Mouse (Mus musculus) heart, postnatal 14 days (tissue): ENCODE measurements around the gene Nrg4. TPM values are rescaled to one million over a fixed set of nuclear protein-coding genes. Genes with fewer than 3 reads are reported as not detected.
A peak's percentile ranks its signal among the peaks of the same experiment; 100 is the strongest.

Source experiments
- DNase-seq, 2 experiments: peaks; one replicate each; pipeline ENCODE4 v3.0.0; 2021 to 2022
- intact Hi-C: fragments of 180-260 bp; cut with DNase I; formaldehyde crosslinking; loops from one replicate; pipeline ENCODE4 v1.15.1; 2025
- total RNA-seq, 2 experiments: library from RNA; stranded (reverse); gene quantifications; 2 replicates each; pipeline ENCODE4 v1.2.3; 2021

The Nrg4 gene
- total RNA-seq, 2 experiments from 2014 or later = 0.49 to 2.0 TPM

DNA sequence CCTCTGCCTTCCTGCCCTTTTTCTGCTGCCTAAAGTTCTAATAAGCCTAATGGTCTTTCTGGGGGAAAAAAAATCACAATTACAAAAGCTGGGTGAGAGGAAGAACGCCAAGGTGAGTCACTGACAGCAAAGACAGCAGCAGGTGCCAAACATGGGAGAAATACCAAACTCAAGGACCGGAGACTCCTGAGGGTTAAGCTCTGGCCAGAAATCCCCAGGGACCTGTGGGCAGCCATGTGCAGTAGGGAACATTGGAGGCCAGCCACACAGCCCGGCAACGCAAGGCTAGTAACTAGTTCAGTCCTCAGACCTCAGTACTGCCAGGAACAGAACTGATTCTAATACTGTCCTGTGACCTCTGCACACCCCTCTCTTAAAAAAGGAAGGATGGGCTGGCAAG, 98.5 kb downstream of the Nrg4 start:
- no peak for DNase-seq
- intact Hi-C loops = no loop called here

DNA sequence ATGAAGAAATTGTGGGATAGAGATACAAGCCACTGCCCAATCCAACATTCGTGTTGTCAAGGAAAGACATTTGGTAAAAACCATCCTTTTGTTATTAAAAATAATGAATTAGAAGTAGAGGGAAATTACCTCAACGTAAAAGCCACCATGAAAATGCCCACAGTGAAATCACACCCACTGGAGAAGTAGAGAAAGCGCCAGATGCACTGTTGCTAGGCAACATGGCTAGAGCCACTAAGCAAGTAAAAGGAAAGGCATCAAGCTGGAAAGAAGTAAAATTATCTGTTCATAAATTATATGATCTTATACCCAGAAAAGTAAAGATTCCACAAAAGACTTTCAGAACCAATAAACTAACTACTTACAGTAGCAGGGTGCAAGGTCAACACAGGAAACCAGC, 100.4 kb downstream of the Nrg4 start:
- no peak for DNase-seq
- intact Hi-C loops = no loop called here

DNA sequence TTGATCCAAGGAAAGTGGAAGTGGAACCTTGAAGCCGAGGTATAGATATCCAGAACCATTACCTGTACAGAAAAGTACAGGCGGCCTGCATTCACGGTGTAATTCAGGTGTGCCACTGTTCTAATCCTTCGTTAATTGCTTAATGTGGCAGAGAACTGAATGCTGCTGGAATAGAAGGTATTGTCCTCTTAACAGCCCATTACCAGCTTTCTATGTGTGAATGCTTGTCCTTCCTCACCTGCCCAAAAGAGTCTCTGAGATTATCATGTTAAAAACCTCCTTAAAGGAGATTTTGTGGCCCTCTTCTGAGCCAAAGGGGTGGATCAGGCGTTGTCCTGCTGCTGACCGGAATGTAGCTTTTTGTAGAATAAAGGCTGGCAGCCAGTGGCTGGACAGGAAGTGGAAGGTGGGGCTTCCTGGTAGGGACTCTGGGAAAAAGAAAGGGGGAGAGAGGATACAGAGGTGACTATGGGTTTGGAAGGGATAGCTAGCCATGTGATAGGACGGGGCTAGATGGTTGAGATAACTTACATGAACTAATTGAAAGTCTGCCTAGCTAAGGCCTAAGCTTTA, 101.4 kb downstream of the Nrg4 start:
- intact Hi-C loops = no loop called here
- DNase-seq = no peak

DNA sequence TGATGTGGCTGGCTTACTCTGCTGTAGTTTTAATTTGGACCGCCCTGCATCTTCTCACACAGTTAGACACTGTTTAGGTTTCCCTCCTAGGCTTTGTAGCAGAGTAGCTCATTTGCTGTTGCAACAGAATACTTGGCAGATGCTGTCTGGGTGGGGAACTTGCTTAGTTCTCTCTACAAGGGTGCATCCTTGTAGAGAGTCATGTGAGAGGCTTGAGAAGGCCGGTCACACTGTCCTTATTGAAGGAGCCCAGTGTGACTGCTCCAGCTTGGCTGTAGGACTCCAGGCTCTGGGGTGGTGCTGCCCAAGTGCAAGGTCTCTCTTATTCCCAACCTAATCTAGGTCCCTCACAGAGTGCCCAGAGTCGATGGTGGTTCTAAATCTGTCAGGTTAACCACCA, 109.3 kb downstream of the Nrg4 start:
- intact Hi-C loops = no loop called here
- no peak for DNase-seq

DNA sequence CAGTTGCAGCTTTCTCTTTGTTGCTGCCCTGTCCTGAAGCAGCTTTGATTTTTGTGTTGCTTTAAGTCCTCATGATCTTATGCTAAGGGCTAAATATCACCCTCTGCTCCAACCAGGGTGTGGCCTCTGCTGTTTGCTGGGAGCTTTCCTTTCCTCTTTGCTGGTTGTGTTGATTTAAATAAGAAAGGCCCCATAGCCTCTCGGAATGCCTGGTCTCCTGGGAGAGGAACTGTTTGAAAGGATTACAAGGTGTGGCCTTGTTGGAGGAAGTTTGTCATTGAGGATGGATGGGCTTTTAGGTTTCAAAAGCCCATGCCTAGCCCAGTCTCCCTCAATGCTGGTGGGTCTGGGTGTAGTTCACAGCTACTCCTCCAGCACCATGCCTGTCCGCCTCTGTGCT, 110.6 kb downstream of the Nrg4 start:
- DNase-seq = no peak

DNA sequence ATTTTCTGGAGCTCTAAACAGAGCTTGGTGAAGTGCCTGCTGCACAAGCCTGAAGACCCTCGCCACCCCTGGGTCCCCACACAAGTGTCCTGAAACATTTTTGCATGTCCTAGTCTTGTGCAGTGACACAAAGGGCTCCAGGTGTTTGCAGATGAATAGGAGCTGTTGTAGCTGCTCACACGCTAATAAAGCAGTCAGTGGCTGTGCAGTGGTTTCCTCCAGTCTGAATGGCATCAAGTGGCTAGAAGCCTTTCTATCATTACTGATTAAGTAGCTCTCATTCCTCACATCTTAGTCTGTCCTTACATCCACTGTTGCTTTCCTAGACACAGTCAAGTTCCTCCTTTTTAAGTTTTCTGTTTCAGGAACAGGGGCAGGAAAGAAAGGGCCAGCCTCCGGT, 111.0 kb downstream of the Nrg4 start:
- no peak for DNase-seq
- intact Hi-C loops = no loop called here

More for the DNA sequence above, 110.6 kb downstream of the Nrg4 start:
- intact Hi-C loops = no loop called here

DNA sequence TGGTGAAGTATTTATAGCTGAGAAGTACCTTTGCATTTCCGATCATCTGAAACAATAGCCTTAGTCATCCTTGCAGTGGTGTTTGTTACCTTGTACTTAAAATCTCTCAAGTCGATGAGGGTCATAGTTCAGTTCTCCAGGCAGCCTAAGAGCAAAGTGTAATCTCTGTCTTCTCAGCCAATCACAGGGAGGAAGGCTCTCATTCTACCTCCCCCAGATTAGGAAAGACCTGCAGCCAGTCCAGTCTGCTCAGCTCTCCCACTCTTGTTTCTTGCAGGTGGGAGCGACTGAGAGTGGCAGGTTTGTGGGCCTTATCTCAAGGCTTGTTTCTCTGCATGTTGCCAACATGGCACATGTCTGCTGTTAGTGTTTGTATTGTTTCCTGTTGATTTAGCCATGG, 111.6 kb downstream of the Nrg4 start:
- DNase-seq = no peak
- intact Hi-C loops = no loop called here

DNA sequence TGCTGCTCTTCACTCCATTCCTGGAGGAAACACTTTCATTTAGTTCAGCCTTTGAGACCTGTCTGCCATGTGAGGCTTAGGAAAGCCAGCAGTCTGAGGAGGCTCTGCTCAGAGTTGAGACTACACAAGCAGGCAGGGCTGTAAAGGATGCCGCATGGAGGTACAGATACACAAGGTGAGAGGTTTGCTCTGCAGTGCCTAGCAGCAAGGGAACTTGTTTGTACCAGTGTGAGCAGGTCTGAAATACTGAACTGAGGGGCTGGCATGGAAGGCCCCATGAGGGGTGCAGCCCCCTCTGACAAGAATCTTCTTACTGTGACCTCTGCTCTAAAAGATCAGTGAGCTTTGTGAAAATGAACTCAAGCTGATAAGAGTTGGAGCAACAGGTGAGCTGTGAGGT, 113.2 kb downstream of the Nrg4 start:
- intact Hi-C loops = no loop called here
- DNase-seq = no peak

DNA sequence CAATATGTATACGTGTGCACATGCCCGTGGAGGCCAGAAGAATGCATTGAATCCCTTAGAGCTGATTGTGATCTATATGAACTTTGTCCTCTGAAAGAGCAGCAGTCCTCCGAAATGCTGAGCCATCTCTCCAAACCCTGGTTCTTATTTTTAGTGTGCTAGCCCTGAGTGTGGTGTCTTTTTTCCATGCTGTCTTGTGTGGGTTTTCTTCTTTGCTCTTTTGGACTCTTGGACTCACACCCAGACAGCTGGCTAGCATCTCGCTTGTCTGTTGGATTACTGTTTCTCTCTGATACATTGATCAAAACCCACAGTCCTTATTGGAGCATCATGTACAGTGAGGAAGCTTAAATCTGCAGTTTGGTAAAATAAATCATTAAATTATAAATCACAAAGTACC, 115.0 kb downstream of the Nrg4 start:
- intact Hi-C loops = no loop called here
- DNase-seq = no peak

DNA sequence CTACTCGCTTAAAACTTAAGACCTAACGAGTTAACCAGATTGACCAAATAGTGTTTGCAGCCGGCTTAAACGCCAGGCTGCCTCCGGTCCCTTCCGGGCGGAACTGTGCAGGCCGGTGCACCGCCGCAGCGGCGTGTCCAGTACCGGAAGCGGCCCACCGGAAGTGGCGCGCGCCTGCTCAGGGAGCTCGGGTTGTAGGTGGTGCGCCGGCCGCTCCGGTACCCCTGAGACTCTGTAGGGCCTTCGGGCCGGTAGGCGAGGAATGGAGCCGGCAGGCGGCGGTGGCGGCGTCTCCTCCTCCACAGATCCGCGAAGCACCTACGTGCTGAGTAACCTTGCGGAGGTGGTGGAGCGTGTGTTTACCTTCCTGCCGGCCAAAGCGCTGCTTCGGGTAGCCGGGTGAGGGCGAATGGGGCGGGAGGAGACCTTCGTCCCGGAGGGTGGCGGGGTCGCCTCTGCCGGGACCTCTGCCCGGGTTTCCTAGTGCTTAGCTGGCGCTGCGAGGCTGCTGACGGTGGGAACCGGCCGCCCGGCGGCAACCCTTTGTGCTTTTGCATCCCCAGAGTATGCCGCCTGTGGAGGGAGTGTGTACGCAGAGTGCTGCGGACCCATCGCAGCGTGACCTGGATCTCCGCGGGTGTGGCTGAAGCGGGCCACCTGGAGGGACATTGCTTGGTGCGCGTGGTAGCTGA, 117.7 kb downstream of the Nrg4 start, which contains the start of gene Fbxo22:
Gene Fbxo22, plus strand, starts transcription at position 136 of the 692 bp plus-strand sequence.
- intact Hi-C loops = loop anchor here (5.0 kb wide), 1 partner anchor 57 kb away; no protein-coding TSS in a partner anchor
- DNase-seq = peak; percentile 87 to 91

DNA sequence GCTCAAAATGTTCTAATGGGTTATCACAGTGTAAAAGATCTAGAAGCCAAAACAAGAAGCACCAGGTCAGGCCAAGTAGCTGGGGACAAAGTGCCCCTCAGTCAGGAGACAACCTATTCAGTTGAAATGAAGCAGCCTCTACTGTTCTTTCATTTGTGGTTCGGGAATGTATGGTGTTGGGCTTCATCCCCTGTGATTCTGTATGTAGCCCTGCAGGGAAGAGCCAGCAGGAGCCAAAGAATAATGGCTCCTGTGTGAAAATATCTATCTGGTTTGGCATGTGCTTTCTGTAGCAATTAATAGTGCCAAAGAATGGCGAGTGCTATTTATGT, 118.2 kb downstream of the Nrg4 start:
- intact Hi-C loops = loop anchor here (5.0 kb wide), 1 partner anchor 56 kb away; no protein-coding TSS in a partner anchor

DNA sequence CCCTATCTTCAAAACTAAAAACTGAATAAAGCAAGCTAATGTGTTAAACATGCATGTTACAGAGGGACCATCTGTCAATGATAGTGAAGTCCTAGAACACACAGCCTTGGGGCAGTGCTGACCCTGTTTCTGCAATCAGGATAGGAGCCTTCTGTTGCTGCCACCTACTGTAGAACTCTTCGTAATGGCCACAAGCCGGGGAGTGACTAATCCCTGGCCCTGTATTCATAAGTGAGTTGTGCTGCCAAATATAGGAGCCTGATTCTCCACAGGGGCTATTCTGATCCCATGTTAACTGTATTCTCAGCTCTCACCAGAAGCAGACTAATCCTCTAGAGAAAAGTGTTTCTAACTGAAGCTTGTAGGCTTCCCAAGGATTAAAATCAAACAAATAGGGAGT, 127.3 kb downstream of the Nrg4 start:
- intact Hi-C loops = no loop called here
- peak in 1 of 2 experiments; percentile 13 for DNase-seq

More for the DNA sequence above, 118.2 kb downstream of the Nrg4 start:
- DNase-seq = no peak

DNA sequence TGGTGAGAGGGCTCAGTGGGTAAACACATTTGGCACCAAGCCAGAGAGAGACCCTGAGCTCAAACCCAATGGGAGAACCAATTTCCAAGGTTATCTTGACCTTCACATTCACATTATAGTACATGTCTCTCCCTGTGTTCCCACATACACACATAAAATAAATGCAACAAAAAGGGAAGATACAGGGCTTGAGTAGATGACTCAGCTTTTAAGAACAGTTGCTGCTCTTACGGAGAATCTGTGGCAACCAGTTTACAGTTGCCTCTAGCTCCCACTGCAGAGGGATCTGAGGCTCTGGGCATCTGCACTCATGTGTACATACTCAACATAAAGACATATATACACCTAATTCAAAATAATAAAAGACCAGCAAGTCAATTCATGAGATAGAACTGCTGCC, 128.4 kb downstream of the Nrg4 start:
- intact Hi-C loops = no loop called here
- DNase-seq = no peak

DNA sequence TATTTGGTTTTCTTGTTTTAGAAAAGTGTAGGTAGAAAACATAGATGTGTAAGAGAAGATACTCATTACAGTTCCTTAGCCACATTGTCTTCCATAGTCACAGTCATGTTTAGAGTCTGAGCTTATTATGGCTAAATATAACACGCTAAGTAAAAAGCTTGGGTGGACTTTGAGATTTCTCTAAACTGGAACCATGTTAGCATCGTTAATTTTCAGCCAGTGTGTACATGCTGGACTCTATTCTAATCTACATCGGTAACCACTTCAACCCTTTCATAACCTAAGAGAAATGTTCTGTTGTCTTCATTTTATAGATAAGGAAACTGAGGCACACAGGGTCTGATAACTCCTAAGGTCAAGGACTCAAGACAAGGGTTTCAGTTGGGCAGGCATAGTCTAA, 130.8 kb downstream of the Nrg4 start:
- intact Hi-C loops = no loop called here
- no peak for DNase-seq

DNA sequence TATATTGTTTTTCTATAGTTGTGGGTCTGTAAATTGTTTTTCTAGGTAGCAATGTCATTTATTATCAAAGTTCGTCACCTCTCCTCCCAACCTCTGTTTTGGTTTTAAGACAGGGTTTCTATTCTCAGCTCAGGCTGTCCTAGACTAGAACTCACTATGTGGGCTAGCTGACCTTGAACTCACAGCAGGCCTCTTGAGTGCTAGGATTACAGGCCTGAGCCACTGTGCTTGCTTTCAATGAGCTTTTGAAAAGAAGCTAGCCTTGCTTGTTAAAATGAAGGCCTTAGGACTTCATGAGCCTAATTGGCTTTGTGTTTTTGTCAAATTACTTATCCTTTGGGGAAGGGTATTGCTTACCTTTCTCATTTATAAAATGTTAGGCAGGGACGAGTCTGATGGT, 152.4 kb downstream of the Nrg4 start:
- DNase-seq = no peak

DNA sequence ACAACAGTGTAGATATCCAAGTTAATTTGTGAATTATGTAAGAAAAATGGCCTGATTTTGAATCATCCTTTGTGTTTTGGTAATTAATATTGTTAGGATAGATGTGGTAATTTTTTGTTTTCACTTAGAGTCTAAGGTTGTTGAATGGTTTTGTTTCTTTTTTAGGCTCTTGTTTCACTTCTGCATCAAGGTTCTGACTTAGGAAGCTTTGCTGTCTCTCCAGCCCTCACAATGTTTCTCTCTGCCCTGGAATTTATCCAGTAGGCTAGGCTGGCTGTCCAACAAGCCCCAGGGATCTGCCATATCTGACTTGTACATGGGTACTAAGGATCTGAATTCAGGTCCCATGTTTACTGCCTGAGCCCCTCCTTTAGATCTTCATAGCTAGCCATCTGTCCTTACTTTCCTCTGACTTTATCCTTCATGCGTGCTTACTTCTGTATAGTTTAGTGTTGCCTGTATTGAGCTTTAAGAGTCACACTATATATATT, 154.4 kb downstream of the Nrg4 start:
- no peak for DNase-seq
- intact Hi-C loops = no loop called here

More for the DNA sequence above, 152.4 kb downstream of the Nrg4 start:
- intact Hi-C loops = no loop called here

DNA sequence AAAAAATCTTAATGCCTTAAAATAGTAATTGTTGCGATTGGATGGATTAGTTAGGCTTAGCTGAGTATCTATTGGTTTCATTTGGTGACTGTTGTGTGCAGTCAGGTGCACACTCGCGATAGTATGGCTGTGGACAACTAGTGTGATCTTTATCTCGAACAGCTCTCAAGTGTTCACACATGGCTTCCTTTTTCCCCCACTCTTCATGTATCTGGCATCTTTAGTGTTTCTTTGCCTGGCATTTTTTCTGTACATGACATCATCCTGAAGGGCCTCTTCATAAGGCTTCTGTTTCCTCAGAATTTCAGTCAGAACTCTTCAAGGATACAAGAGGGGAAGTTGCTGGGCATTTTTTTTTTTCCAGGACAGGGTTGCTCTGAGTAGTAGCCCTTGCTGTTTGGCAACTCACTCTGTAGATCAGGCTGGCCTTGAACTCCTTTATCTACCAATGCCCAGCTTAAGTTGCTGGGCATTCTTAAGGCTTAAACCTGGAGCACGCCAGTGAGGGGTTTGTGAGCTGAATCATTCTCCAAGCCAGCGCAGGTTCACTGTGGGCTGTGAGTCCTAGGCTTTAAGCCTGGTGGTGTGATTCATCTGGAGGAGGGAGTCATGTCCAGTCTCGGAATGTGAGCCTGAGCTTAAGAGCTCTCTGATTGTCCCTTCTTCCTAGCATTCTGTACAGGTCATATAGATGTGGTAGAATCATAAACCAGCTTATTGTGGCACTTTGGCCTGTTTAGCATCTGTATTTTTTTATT, 155.8 kb downstream of the Nrg4 start:
- DNase-seq = no peak
- intact Hi-C loops = no loop called here
